Mouse (Mus musculus) liver, adult 2 months (tissue): Measurements from ENCODE around the gene Mprip.
A peak's percentile ranks its signal among the peaks of the same experiment; 100 is the strongest.

Experiments used
- CTCF ChIP-seq: fragments of 200-500 bp; IDR thresholded peaks from 2 replicates; pipeline ENCODE4 v1.5.1; 2011; ENCODE audit warnings: low read depth, low read length, control low read depth
- POLR2A ChIP-seq: fragments of 200-500 bp; IDR thresholded peaks from 2 replicates; pipeline ENCODE4 v1.6.1; 2011; ENCODE audit warnings: low read length, control low read depth; ENCODE audit not compliant: insufficient read depth; ENCODE audit errors: extremely low read depth

DNA sequence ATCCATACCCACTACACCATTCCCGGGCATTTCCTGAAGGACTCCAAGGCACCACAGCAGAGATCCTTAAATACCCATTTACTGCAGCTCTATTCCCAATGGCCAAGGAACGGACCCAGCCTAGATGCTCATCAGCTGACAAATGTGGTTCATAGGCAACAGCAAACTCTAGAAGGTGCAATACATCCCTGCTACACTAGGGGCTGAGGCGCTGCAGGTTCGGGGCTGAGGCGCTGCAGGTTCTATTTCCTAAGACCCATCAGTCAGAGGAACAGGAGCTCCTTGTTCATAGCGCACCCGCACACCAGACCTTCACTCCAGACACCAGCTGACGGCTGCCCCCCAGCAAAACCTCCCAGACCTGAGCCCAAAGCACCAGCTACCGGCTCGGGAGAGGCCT lies 139.3 kb downstream of the Mprip start:
- no peak for TF ChIP-seq POLR2A
- peak; percentile 13; the same call in 1 of the 2 replicates for TF ChIP-seq CTCF
